Mouse (Mus musculus) urinary bladder, postnatal 4 days (tissue): ENCODE data around the gene Prkcg.
"Not testable (repeated sequence)": the region's sequence is repeated elsewhere in the genome, so short reads cannot be mapped to it uniquely, and the experiment has no call there.

ENCODE experiments used
- DNase-seq, 2 experiments: peaks; one replicate each; pipeline ENCODE4 v3.0.0; 2021 to 2022; ENCODE audit warnings: low spot score in 2 of 2

The Prkcg gene

DNA sequence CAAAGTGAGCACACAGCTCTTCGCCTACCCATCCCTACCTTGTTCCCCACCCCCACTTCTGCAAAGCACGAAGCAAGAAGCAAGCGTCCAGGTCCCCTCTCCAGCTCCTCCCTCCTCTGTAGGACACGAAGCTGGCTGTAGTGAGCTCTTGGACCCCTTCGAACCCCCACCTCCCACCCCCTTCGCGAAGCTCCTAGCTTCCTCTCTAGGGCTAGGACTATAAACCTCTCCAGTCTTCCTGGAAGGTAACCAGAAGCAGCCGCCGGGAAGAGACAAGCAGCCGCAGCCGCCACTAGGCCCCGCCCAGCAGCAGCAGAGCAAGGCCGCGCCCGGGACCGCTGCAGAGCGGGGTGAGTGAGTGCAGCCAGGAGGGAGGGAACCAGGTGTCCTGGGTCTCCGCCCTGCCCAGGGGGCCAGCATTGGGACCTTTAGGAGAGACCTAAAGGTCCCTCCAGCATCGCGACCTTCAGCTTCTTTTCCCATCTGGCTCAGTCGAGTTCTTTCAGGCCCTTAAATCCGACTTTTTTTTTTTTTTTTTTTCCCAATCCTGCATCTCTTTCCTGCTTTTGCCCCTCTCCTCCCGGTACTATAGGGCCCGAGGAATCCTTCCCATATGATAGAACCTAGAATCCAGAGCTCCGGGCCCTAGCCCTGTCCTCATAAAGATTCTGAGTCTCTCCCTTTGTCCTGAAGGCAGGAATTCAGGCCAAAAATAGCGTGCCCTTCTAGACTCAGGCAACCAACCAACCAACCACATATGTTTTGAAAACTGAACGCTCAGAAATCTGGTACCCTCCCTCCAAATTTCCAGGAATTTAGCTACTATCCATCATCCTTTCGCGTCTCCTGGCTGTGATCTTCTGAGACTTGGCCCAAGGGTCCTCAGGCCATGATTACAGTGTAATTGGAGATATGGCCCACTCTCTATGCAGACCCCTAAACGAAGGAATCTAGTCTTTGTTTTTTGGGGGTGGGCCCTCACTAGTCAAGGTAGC is at the start of gene Prkcg, which contains the start of gene Myadm:
Prkcg (plus strand) TSS at position 204 of the 995 bp plus-strand sequence.
Myadm (plus strand) TSS at position 105 of the 995 bp plus-strand sequence.
- peak; percentile 78 to 85 for DNase-seq

DNA sequence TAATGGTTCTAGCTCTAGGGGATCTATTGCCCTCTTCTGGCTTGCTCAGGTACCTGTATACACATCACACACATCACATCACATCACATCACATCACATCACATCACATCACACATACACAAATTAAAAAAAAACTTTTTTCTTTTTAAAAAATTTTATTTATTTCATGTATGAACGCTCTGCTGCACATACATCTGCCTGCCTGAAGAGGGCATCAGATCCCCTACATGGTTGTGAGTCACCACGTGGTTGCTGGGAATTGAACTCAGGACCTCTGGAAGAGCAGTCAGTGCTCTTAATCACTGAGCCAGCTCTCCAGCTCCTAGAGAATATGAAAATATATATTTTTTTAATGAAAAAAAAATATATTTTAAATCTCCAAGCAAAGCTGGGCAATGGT is 49.8 kb upstream of the Prkcg start:
- no peak for DNase-seq

DNA sequence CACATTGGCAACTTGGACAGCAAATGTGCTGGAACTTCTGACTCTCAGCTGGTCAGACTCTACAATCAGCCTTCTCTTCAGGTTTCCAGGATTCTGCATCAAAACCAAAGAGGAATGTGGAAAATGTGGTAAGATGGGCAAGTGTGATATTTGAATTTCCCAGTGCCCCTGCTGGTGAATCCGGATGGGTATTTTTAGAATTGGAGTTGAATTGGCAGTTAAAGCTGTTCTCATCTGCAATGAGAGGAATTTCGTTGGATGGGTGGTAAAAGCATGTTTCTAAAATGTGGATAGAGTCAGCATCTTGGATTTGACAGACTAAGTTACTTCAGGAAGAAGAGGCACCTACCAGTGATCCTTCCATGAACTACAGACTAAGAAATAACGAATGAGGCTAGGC is 28.3 kb upstream of the Prkcg start:
- DNase-seq = no peak

DNA sequence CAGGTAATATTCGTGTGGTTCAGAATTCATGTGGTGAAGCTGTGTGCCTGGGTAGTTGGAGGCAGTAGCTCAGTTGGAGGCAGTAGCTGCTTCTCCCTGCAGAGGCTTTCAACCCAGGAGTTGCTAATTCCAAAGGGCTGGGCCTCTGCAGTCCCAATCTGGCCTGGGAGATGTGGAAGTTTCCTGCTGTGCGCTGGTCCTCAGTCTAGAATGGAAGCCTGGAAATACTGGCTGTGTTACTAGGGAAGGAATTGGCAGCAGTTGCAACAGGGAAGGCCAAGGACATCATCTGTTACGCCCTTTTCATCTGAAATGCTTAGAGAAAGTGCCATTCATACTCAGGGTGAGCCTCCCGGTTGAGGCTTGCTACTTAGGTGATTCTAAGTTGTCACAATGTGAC is 27.5 kb upstream of the Prkcg start:
- DNase-seq = no peak

DNA sequence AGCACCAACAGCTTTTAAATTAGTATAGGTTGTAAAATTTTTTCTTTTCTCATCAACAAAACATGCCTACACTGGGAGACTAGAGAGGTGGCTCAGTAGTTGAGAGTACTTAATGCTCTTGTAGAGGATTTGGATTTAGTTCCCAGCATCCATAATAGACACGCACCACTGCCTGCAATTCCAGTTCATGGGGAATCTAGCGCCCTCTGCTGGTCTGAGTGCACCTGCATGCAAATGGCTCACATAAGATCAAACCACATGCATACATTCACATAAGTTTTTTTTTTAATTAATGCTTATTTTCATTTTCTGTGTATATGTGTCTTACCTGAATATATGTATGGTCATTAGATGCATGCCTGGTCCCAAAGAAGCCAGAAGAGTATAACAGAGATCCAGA is 26.2 kb upstream of the Prkcg start:
- no peak for DNase-seq

DNA sequence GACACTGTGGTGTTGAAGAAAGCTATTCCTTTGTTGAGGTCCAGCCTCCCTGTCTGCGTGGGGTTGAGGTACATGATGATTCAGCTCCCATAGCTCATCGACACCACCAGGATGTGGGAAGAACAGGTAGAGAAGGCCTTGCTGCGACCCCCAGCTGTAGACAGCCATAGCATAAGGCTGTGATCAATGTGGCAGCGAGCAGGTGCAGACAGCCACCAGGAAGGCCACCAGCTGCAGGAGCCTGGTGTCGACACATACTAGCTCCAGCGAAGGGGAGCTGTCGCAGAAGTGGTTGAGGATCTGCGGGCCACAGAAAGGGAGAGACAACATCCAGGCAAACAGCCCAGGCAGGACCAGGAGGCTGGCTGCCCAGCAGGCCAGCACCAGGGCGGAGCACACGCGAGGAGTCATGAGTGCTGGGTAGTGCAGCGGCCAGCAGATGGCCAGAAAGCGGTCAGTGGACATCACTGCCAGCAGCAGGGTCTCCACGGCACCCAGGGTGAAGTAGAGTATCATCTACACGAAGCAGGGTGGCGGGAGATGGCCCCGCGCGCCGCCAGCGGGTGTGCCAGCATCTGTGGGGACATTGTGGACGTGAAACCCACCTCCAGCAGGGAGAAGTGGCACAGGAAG is 24.5 kb upstream of the Prkcg start:
- DNase-seq = no peak

DNA sequence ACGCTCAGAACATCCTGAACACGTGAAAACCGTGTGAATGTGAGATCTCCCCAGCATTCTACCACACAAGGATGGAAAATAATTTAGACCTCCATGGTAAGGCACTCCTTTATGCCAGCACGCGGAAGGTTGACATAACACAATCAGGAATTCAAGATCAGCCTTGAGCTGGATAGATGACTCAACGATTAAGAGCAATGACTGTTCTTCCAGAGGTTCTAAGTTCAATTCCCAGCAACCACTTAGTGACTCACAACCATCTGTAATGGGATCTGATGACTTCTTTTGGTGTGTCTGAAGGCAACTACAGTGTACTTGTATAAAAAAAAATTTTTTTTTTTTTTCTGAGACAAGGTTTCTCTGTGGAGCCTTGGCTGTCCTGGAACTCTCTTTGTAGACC is 23.7 kb upstream of the Prkcg start:
- no peak for DNase-seq

DNA sequence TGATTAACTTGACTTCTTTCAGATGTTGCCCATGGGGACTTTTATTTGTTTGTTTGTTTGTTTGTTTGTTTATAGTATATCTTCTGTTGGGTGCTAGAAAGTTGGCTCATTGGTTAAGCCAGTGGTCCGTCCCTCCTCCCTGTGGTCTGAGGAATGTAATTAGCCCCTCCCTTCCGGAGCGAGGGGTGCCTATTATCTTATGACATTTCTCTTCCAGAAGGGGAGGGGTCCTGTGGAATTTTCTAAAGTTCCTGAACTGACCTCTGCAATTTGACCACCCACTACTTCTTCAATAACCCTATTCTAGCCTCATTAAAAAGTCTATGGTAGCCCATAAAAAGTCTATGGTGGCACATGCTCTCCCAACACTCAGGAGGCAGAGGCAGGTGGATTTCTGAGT is 21.7 kb upstream of the Prkcg start:
- no peak for DNase-seq

DNA sequence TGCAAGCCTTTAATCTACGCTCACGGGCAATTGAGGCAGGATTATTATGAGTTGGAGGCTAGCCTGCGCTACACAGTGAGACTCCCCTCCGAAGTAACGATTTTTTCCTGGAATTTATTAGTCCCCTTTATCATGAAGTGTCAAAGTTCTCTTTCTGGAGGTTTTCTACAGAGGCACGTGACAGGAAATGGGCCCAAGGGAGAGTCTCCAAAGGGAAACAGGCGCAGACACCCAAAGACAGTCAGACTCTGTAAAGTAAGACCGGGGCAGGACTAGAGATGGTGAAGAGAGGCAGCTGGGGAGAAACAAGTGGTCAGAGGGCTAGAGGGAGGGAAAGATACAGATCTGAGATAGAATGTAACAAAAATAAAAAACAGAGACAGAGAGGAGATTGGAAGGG is 21.1 kb upstream of the Prkcg start:
- no peak for DNase-seq

DNA sequence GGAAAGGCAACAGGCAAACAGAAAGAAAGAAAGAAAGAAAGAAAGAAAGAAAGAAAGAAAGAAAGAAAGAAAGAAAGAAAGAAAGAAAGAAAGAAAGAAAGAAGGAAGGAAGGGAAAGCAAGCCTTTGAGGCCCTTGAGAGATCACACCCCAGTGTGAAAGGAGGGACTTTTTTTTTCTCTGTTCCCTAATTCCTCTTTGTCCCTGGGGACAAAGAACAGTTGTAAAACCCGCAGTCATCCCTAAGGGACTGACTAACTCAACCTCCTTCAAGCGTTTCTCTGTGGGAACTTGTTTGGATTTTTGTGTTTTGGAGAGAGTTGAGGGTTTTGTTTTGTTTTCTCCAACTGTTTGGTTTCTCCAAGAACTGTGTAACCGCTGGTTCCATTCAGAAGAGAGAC is 20.7 kb upstream of the Prkcg start:
- DNase-seq = no peak

DNA sequence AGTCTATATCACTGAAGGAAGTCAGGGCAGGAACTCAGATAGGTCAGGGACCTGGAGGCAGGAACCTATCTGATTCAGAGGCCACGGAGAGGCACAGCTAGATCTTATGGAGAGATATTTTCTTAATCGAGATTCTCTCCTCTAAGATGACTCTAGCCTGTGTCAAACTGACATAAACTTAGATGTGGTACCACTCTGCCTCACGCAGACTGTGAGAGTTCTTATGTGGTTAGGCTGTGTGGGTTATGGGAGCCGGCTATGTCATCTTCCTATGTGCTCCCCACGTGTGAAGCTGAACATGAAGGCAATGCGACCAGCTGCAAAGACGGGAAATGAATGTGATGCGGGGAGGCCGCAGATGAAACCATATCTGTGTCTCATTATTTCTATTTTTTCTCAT is 16.8 kb upstream of the Prkcg start:
- DNase-seq = no peak

DNA sequence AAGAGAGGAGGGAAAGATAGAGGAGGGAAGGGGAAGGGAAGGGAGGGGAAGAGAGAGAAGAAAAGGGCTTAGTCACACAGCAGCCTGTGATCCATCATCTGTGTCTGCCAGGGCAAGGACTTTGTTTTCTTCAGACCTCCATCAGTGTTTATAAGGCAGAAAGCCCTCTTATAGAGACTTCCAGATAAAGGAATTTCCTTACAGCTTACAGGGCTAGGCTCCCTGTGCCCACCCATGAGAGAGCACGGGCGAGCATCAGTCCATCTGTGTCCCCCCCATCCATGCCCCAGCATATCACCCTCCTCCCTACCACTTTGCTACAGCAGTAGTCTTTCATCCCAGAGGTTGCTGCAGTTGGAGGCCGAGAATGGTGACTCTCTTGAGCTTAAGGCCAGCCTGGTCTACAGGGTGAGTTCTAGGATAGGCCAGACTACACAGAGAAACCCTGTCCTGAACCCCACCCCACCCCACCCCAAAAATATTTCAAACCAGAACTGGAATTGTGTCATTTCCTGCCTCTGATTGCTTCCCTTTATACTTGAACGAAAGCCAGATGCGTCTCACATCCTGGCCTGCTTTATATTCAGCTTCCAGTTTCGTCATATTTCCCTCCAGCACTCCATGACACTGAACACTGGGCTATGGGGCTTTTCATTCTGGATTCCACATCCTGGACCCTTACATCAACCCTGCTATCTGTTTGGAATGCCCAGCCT is 13.4 kb upstream of the Prkcg start:
- DNase-seq = no peak

DNA sequence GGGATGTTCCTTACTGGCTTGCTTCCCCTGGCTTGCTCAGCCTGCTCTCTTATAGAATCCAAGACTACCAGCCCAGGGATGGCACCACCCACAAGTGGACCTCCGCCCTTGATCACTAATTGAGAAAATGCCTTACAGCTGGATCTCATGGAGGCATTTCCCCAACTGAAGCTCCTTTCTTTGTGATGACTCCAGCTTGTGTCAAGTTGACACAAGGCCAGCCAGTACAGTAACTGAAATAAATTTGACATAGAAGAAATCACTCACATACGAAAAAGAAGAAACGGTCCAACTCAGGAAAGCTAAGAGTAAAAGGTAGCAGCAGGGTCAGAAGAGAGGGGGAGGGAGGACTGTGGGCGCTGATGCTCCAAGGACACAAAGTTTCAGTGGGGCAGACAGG is 12.2 kb upstream of the Prkcg start:
- DNase-seq = not testable (repeated sequence)

DNA sequence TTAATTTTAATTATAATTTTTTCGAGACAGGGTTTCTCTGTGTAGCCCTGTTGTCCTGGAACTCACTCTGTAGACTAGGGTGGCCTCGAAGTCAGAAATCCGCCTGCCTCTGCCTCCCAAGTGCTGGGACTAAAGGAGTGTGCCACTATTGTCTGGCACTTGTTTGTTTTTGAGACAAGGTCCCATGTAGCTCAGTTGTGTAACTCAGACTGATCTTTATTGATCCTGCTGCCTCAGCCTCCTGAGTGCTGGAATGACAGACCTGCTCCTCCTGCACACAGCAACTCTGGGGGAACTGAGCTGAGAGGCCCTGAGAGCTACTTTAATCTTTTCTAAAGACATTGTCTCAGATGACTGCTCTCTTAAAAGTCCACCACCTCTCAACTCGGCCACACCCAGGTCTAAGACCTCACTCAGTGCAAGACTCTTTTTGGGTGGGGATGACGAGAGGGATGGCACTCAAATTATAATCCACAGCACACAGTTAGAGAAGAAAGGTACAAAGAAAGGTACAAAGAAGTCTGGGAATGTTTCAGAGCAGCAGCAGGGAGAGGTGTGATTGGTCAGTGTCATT is 8.8 kb upstream of the Prkcg start:
- DNase-seq = no peak

DNA sequence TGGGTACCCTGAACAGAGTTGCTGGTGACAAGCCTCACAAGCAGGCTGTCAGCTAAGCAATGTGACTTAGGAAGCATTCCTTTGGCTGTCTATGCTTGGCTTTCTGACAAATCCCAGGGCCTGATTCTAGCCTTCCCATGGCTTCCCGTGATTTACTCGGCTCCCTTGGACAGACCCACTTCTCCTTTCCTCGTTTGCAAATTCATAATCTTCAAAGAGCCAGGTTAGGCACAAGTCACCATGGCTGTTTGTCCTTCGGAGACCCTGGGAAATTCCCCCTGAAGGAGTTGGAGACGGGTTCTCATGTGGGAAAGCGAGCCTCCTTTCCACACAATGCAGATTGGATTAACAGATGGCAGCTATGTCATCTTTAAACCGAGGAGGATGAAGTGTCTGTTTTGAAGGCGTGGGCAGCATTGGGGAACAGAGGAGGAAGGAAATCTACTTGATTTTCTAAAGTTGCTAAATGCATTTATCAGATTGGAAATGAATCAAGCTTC is 8.3 kb upstream of the Prkcg start:
- no peak for DNase-seq

DNA sequence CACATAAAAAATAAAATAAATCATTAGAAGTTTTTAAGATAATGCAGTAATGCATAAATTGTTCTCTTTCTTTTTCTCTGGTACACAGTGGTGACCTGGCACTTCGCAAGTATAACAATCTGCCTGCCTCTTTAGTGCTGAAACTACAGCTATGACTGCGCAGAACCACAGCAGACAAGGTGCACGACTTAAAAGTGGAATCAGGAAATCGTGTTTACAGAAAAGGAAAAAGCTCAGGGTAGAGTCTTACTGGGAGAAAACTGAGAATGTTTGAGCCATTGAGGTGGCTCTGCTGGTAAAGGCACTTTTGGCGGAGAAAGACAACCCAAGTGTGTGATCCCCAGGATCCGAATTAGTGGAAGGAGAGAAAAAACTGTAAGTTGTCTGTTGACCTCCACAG is 7.2 kb upstream of the Prkcg start:
- no peak for DNase-seq

DNA sequence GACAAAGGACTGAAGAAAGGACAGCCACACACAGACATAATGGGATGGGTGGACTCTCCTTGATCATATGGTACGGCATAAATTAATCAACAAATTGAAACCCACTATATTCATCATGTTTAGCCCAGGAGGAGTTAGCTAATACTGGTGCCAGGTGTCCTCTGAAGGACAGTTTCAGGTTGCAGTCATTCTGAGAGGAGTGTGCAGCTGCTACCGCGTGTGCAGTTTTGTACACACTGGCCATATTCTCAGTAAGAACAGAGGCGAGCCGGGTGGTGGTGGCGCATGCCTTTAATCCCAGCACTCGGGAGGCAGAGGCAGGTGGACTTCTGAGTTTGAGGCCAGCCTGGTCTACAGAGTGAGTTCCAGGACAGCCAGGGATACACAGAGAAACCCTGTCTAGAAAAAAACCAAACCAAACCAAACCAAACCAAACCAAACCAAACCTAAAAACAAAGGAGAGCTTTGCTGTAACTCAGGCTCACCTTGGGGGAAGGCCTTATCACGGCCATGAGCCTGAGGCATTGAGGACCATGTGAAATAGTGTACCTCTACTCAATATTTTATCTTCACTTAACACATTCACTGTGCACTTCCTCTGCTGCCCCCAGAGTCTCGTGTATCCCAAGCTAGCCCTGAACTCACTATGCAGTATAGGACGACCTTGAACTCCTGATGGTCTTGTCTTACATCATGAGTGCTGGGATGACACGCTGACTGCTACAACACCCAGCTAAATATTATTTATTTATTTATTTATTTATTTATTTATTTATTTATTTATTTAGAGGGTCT is 5.7 kb upstream of the Prkcg start:
- DNase-seq = no peak

DNA sequence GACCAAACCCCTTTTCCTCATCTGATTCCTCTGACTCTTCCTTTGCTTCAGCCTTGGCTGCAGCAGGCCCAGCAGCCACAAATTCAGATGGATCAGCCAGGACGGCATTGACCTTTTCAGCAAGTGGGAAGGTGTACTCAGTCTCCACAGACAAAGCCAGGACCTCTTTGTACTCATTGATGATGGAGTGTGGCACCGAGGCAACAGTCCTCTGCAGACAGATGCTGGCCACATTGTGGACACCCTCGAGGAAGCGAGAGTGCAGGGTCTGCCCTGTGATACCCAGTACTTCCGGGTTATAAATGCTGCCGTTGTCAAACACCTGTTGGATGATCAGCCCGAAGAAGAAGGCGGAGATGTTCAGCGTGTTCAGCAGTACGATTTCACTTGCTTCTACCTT is 4.4 kb upstream of the Prkcg start:
- DNase-seq = no peak

DNA sequence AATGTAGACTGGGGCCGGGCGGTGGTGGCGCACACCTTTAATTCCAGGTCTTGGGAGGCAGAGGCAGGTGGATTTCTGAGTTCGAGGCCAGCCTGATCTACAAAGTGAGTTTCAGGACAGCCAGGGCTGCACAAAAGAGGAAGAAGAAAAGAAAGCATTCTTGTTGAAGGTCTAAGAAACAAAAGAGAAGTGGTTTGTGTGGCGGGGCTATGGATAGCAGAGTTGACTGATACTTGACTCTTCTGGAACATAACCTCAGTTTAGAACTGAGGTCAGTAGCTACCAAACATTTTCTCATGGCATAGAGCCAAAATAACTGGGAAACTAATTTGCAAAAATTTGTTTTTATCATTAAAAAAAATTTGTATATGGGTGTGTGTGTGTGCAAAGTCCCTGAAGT is 2.9 kb upstream of the Prkcg start:
- no peak for DNase-seq

DNA sequence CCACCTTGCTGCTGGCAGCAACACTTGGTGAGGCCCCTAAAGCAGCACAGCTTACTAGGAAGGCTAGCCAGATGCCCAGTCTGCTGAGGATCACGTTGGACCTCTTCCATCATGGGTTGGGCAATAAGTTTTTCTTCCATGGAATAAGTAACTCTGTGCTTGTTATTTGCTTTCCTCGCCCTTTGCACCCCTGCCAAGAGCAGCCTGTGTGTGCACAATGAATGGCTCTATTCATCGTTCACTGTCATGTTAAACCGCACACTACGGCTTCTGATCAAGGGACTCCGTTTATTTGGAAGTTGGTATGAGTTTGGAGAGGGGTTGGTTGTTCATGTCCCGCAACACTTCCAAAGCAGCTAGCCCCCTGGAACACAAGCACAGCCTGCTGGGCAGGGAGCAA is 1.8 kb upstream of the Prkcg start:
- DNase-seq = no peak
